In genomic region chr9:77755403-77755784, GRCm38 (mm10) we compare ENCODE assay signal across 8 mouse cellular contexts. TPM values are rescaled to one million over a fixed set of nuclear protein-coding genes. Genes with fewer than 3 reads are reported as not detected.
DNase-seq lines count a peak whose midpoint lies in the region; ATAC-seq and TF ChIP-seq lines count a peak whose summit lies in the region.

No protein-coding gene starts in this region.

- intact Hi-C loops in gastrocnemius, adult 2 months (cut with DNase I) = loop anchor here (5.0 kb wide), 2 partner anchors 98 to 158 kb away; no protein-coding TSS in a partner anchor
- intact Hi-C loops in gastrocnemius, postnatal 14 days (cut with DNase I; ENCODE audit: low total_unique reads) = no loop called here

- H3K27ac ChIP-seq in gastrocnemius, adult 2 months = peak overlapping the region; percentile 90
- no peak overlapping the region for H3K27ac ChIP-seq in testis, adult 2 months (ENCODE audit: control insufficient read depth, insufficient read depth, low read depth, low read length)
- H3K27ac ChIP-seq in liver, embryonic 11.5 days (ENCODE audit: low read depth, low read length) = peak overlapping the region; percentile 84

- H3K36me3 ChIP-seq in testis, adult 2 months (ENCODE audit: control insufficient read depth, insufficient read depth, low read length) = no peaks in the 10 kb centered on the region
- H3K36me3 ChIP-seq in liver, embryonic 11.5 days (ENCODE audit: control insufficient read depth, insufficient read depth, low read length) = no peaks in the 10 kb centered on the region

- H3K9ac ChIP-seq in liver, embryonic 11.5 days (ENCODE audit: low read depth, low read length) = peak overlapping the region; percentile 77

- no peaks in the 10 kb centered on the region for H3K9me3 ChIP-seq in liver, embryonic 11.5 days (ENCODE audit: control insufficient read depth, low read length)

- H3K4me2 ChIP-seq in liver, embryonic 11.5 days = peak overlapping the region; percentile 64

- no peak for TF ChIP-seq POLR2A in testis, adult 2 months (IDR thresholded peaks at IDR 0.05; ENCODE audit: control insufficient read depth, low read depth, low read length)

- peaks cover 14% of the 10 kb centered on the region for H3K4me1 ChIP-seq in testis, adult 2 months (ENCODE audit: control insufficient read depth, insufficient read depth, low read length)
- peaks cover 9% of the 10 kb centered on the region; the same call in 1 of the 2 replicates for H3K4me1 ChIP-seq in liver, embryonic 11.5 days (replicated peaks; ENCODE audit: control insufficient read depth, insufficient read depth, low read length)

- H3K27me3 ChIP-seq in testis, adult 2 months (ENCODE audit: control insufficient read depth, insufficient read depth, low read length) = no peaks in the 10 kb centered on the region
- H3K27me3 ChIP-seq in liver, embryonic 11.5 days (replicated peaks; ENCODE audit: control insufficient read depth, insufficient read depth, low read length) = no peaks in the 10 kb centered on the region

- ATAC-seq in liver, embryonic 11.5 days (replicated peaks; ENCODE audit: low FRiP score) = no peak
- no peak for ATAC-seq in CD4-positive, CD25-positive, alpha-beta regulatory T cell, adult 4 months

- DNase-seq in gastrocnemius, adult 2 months = no peak
- no peak for DNase-seq in gastrocnemius, postnatal 14 days
- DNase-seq in testis, postnatal 10 days (ENCODE audit: low spot score) = no peak
- no peak for DNase-seq in liver, embryonic 11.5 days (ENCODE audit: low spot score)
- no peak for DNase-seq in frontal cortex, postnatal 36 days (ENCODE audit: low spot score in 2 of 2)
- DNase-seq in ovary, postnatal 36 days (ENCODE audit: low spot score) = no peak

- H3K4me3 ChIP-seq in gastrocnemius, adult 2 months = peak overlapping the region; percentile 82
- peak overlapping the region; percentile 98; the same call in 1 of the 2 replicates for H3K4me3 ChIP-seq in testis, adult 2 months (ENCODE audit: control insufficient read depth, low read depth, low read length)
- peak overlapping the region; percentile 83 for H3K4me3 ChIP-seq in liver, embryonic 11.5 days (ENCODE audit: low read depth, low read length)

- no peak for TF ChIP-seq CTCF in gastrocnemius, adult 2 months (IDR thresholded peaks at IDR 0.05)
- no peak for TF ChIP-seq CTCF in testis, adult 2 months (IDR thresholded peaks at IDR 0.05; ENCODE audit: control insufficient read depth, insufficient read depth, insufficient replicate concordance, low read depth, low read length)

- 18% methylated on average over 9 of the region's 9 CpGs for WGBS in liver, embryonic 11.5 days

RNA-seq across cellular contexts. Expression of gene Gclc, which starts 1.1 kb away (rescaled TPM):
- total RNA-seq in gastrocnemius, adult 2 months (2021) = 10 to 100 TPM in 1 of 2 experiments, 1 to 10 TPM in 1; 8.9 to 11.2 TPM
- total RNA-seq in gastrocnemius, postnatal 14 days (2021) = 1 to 10 TPM; 4.3 to 5.0 TPM
- 11.1 and 12.9 TPM in 2 replicates for polyA plus RNA-seq in testis, adult 2 months (2012; rRNA removed)
- 29.7 and 32.8 TPM in 2 replicates for polyA plus RNA-seq in liver, embryonic 11.5 days (2014; fragmentation: Nextera tagmentation; extraction: Ambion mirVana)
- 10 to 100 TPM in 1 of 2 experiments, 1 to 10 TPM in 1; 6.5 to 11.0 TPM for polyA plus RNA-seq in CD4-positive, CD25-positive, alpha-beta regulatory T cell, adult 4 months (2017; shearing (Covaris generic))
